Mouse (Mus musculus): ENCODE results near the gene Scamp2. TPM values are rescaled to one million over a fixed set of nuclear protein-coding genes. Genes with fewer than 3 reads are reported as not detected.

The Scamp2 gene
- 21.4 and 22.3 TPM in 2 replicates for polyA plus RNA-seq (2012; rRNA removed)

GRCm38 (mm10) chr9:57560861-57561710 is at the start of gene Scamp2:
Scamp2 (plus strand) TSS chr9:57560943.

GRCm38 (mm10) chr9:57521056-57521911 is 39.5 kb upstream of the Scamp2 start, which contains the start of gene Cox5a:
Cox5a (plus strand) TSS chr9:57521274.

DNA sequence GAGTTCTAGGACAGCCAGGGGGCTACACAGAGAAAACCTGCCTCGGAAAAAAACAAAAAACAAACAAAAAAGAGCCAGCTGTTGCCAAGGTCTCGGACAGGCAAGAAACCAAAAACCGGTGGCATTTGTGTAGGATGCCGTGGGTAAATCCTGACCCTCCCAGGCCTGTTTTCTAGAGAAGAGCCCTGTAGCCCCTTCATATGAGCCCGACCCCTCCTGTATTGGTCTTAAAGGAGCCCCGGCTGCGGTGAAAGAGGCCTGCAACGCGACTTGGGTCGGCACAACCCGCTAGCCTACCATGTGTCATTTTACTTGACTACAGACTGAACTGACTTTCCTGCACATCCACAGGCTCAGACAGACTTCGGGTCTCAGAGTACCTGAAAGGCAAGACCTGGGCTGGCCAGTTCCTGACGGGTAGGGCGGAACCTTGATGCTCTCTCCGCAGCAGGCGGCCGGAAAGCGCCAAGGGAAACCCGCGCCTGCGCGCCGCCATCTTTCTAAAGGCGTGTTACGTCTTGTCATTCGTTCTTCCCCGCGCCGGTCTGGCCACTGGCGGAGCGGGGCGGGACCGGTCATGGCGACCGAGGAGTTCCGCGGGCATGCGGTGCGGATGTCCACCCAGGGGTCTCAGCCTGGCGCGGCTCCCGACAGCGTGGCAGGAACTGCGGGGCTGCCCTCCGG is 23.6 kb upstream of the Scamp2 start, which contains the start of gene Fam219b:
TSS of gene Fam219b (plus strand) at position 485 of the 684 bp plus-strand sequence.

DNA sequence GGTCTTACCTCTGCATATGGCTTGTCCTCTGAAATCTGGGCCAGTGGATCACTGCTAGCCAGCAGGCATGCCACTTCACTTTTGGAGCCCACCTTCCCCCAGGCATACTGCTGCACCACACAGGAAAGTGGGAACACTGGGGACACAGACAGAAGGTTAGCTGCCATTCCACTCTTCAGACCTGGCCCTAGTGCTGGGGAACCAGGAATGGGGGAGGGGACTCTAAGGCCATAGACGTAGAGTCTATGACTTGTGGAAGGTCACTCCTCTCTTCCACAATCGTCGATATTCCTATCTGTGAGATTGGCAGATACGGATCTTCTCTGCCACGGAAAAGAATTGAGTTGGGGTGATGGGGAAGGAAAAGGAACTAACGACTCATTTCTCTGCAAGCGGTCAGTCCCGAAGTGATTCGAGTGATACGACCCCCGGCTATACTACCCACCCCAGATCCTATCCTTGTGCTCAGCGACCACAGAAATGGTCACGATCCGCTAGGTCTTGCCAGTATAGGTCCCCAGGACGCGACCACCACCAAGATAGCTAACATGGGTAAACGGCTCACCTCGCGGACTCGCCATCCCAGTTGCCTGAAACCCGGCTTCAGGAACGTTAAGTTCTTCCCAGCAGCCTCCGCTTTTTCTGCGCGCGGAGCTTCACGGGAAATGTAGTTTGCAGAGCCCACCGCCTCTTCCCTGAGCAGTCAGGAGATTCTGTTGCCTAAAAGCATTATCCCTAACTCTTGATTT is 8.4 kb upstream of the Scamp2 start, which contains the start of gene Mpi:
TSS of gene Mpi (minus strand) at position 625 of the 749 bp plus-strand sequence.

DNA sequence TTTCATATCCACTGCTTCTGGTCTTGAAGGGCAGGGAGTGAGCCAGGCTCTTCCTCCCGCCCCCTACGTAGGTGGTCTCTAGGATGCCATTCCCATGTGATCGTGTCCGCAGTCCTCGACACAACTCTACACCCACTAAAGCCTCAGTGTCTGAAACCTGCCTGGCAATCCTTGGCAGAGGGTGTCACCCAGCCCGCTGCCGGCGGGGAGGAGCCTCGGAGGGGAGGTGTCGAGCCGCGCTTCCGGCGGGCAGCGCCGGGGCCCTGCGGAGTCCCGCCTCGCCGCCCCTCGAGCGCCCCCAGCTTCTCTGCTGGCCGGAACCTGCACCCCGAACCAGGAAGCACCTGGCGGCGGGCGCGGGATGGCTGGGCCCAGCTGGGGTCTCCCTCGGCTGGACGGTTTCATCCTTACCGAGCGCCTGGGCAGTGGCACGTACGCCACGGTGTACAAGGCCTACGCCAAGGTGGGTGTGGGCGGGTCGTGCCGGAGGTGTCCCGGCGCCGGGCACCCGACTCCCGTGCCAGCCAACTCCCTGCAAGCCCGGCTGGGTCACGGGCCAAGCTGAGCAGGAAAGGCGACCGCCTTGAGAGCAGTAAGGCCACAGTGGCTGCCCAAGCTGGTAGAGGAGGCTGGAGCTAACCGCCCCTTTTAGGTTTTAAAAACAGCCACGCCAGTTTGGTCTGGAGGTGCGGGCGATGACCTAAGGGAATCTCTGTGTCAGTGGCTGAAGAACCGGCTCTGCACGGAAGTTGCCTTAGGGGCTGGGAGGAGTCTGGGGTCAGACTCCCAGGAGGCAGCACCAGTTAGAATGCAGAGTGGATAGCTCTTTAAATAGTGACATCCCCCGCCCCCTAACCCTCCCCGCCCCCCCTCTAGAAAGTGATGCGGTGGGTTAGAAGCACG is 28.7 kb downstream of the Scamp2 start, which contains the start of gene Ulk3:
TSS of gene Ulk3 (plus strand) at position 229 of the 903 bp plus-strand sequence.

GRCm38 (mm10) chr9:57606139-57606851 is 45.6 kb downstream of the Scamp2 start, which contains the start of gene Cplx3:
Cplx3 (minus strand) TSS chr9:57606281.

GRCm38 (mm10) chr9:57620674-57621073 is 59.9 kb downstream of the Scamp2 start, which contains the start of gene Lman1l:
Lman1l (minus strand) TSS chr9:57620774.

Other genes starting within 250 kb of the Scamp2 start
- gene Ppcdc, start 120.8 kb upstream of the Scamp2 start, polyA plus RNA-seq (2012; rRNA removed) = 10.2 and 11.9 TPM in 2 replicates
- gene Scamp5, start 92.9 kb upstream of the Scamp2 start, polyA plus RNA-seq (2012; rRNA removed) = 10.4 and 12.0 TPM in 2 replicates
- gene Rpp25, start 56.9 kb upstream of the Scamp2 start, polyA plus RNA-seq (2012; rRNA removed) = 0.26 and 0.47 TPM in 2 replicates
- 168 and 176 TPM in 2 replicates for gene Cox5a, start 39.7 kb upstream of the Scamp2 start, polyA plus RNA-seq (2012; rRNA removed)
- 2.4 and 2.6 TPM in 2 replicates for gene Fam219b, start 23.4 kb upstream of the Scamp2 start, polyA plus RNA-seq (2012; rRNA removed)
- 10.8 and 11.0 TPM in 2 replicates for gene Mpi, start 8.2 kb upstream of the Scamp2 start, polyA plus RNA-seq (2012; rRNA removed)
- gene Ulk3, start 28.5 kb downstream of the Scamp2 start, polyA plus RNA-seq (2012; rRNA removed) = 6.2 and 7.4 TPM in 2 replicates
- gene Cplx3, start 45.3 kb downstream of the Scamp2 start, polyA plus RNA-seq (2012; rRNA removed) = not detected in 2 replicates
- gene Lman1l, start 59.8 kb downstream of the Scamp2 start, polyA plus RNA-seq (2012; rRNA removed) = not detected in 2 replicates
- gene Csk, start 92.7 kb downstream of the Scamp2 start, polyA plus RNA-seq (2012; rRNA removed) = 24.2 and 25.1 TPM in 2 replicates
- 1.4 and 1.8 TPM in 2 replicates for gene Cyp1a2, start 122.8 kb downstream of the Scamp2 start, polyA plus RNA-seq (2012; rRNA removed)
- 0.13 and 0.59 TPM in 2 replicates for gene Cyp1a1, start 127.0 kb downstream of the Scamp2 start, polyA plus RNA-seq (2012; rRNA removed)
- 7.6 and 9.2 TPM in 2 replicates for gene Edc3, start 147.6 kb downstream of the Scamp2 start, polyA plus RNA-seq (2012; rRNA removed)
- 91.3 and 101 TPM in 2 replicates for gene Clk3, start 204.9 kb downstream of the Scamp2 start, polyA plus RNA-seq (2012; rRNA removed)